Mouse (Mus musculus) cortical plate, adult 2 months (tissue): ENCODE results near the gene Ncbp1. TPM values are rescaled to one million over a fixed set of nuclear protein-coding genes. Genes with fewer than 3 reads are reported as not detected.

Experiments
- H3K27ac ChIP-seq: fragments of 200-500 bp; 2 replicates; pipeline ENCODE4 v1.5.1; 2012; ENCODE audit warnings: low read length, control low read depth, inconsistent platforms; ENCODE audit not compliant: insufficient read depth
- H3K4me1 ChIP-seq: fragments of 200-500 bp; 2 replicates; pipeline ENCODE4 v1.6.1; 2011; ENCODE audit warnings: low read length; ENCODE audit not compliant: control insufficient read depth, insufficient read depth
- H3K4me3 ChIP-seq: fragments of 200-500 bp; 2 replicates; pipeline ENCODE4 v1.5.1; 2011; ENCODE audit warnings: mild to moderate bottlenecking, low read length, control low read depth; ENCODE audit not compliant: insufficient read depth
- CTCF ChIP-seq: fragments of 200-500 bp; IDR thresholded peaks from 2 replicates; pipeline ENCODE4 v1.5.1; 2011; ENCODE audit warnings: mild to moderate bottlenecking, control low read depth, low read length; ENCODE audit not compliant: insufficient read depth; ENCODE audit errors: extremely low read depth
- POLR2A ChIP-seq: fragments of 200-500 bp; IDR thresholded peaks from 2 replicates; pipeline ENCODE4 v1.6.1; 2011; ENCODE audit warnings: mild to moderate bottlenecking, low read length, control low read depth; ENCODE audit not compliant: insufficient read depth; ENCODE audit errors: extremely low read depth
- polyA plus RNA-seq: library from polyadenylated mRNA; depleted of rRNA; stranded (reverse); fragments of >200 nt; gene quantifications from 2 replicates; pipeline ENCODE4 v1.2.3, GENCODE M21; 2012

The Ncbp1 gene
- polyA plus RNA-seq, 1 experiment = 52.6 TPM

DNA sequence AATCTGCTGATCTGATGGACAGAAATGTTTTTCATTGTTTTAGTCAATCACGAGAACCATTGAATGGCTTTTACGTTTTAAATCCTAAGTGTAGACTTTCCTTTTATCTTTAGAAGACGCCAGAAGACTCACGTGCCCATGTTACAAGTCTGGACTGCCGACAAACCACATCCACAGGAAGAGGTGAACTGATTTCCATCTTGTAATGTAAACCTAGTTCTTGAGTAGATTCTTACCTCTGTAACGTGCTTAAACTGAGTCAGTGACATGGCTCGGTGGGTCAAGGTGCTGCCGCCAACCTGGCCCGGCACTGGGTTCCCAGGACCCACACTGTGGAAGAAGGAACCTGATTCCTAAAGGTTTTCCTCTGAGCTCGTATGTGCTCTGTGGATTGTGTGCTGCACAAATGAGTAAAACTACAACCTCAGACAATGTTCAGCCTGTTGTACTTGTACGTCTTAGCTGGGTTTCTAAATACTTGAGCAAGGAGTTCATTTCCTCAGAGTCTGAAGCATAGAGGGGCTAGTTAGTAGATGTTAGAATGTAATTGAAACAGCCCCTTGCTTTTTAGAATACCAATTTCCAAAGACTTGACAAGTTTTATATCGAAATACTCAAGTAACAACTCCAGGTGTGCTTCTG, 13.6 kb downstream of the Ncbp1 start:
- Histone ChIP-seq H3K4me1 (no peaks in the 10 kb centered on the region), H3K27ac (no peak overlapping the region), H3K4me3 (no peak overlapping the region)
- TF ChIP-seq CTCF (no peak), POLR2A (no peak)

GRCm38 (mm10) chr4:46164027-46164426, 25.6 kb downstream of the Ncbp1 start:
- H3K4me3 ChIP-seq = no peak overlapping the region
- TF ChIP-seq CTCF = no peak
- no peak for TF ChIP-seq POLR2A
- H3K27ac ChIP-seq = no peak overlapping the region
- no peaks in the 10 kb centered on the region for H3K4me1 ChIP-seq

- Histone ChIP-seq H3K4me3 (no peak overlapping the region), H3K27ac (no peak overlapping the region), H3K4me1 (no peaks in the 10 kb centered on the region)
- TF ChIP-seq POLR2A = no peak
- no peak for TF ChIP-seq CTCF
Measured at GRCm38 (mm10) chr4:46165831-46166230, 27.4 kb downstream of the Ncbp1 start.

DNA sequence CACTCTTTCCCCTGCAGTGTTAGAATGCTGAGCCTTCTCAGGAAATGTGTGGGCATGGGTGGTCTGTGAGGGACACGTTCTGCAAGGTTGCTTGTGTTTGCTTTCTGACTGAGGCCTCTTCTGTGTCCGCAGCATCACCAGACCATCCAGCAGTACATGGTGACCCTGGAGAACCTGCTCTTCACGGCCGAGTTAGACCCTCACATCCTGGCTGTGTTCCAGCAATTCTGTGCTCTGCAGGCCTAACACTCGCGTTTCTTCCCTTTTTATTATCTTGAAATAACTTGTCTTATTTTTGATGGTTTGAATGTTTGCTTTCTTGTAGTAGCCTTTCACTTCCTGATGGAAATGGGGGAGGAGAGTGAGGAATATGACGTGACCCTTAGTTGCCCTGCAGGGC, 33.3 kb downstream of the Ncbp1 start:
- Histone ChIP-seq H3K4me3 (no peak overlapping the region), H3K27ac (no peak overlapping the region), H3K4me1 (no peaks in the 10 kb centered on the region)
- no peak for TF ChIP-seq CTCF
- TF ChIP-seq POLR2A = no peak

DNA sequence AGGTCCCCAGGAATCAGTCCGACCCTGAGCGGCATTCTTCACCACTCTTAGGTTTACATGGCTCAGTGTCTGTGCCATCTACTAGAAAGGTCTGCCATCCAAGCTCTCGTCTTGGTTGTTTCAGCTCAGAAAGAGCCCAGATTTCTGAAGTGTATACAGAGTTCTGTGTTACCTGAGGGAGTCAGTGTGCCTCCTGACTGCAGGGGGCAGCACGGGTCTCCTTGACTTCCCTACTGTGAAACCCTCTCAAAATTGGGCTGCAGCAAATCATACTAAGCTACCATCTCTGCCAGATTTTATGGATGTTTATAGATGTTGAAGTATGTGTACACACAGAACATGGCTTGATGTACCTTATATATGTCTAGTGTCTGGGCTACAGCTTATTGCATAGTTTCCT, 37.9 kb downstream of the Ncbp1 start:
- no peak for TF ChIP-seq POLR2A
- peak; percentile 9; the same call in 1 of the 2 replicates for TF ChIP-seq CTCF
- Histone ChIP-seq H3K4me1 (no peaks in the 10 kb centered on the region; the same call in 1 of the 2 replicates), H3K4me3 (no peak overlapping the region), H3K27ac (no peak overlapping the region)

DNA sequence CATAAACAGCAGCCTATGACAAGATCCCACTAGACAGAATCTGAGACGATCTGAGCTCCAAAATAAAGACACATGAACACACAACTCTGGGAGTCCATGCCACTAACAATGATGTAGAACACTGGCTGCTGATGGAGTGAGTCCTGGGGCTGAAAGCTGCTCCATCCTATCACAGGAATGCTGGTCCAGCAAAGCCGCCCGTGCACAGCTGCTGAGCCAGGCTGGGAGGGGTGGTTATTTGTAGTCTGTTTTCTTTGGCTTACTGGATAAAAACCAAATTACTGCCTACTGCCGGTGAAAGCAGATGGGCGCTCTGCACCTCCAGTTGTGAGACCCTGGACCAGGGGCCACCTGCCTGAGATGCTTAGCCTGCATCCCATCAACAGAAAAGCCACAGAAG, 38.6 kb downstream of the Ncbp1 start:
- Histone ChIP-seq H3K4me1 (no peaks in the 10 kb centered on the region; the same call in 1 of the 2 replicates), H3K27ac (no peak overlapping the region), H3K4me3 (no peak overlapping the region)
- TF ChIP-seq POLR2A (no peak), CTCF (no peak)

DNA sequence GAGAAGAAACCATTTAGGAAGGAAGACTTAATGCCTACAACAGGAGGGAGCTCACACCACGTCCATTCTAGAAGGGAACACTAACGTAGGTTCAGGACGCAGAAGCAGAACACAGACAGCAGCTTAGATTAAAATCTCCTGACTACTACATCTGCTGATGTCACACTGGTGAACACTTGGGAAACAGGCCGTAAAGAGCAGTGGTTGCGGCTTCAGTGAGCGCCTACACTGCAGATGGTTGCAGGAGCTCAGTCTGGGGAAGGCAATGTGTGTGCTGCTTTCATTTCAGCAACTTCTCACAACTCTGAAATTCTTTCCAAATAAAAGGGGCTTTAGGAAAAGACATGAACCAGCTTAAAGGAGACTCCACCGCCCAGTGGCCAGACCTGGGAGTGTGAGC, 39.1 kb downstream of the Ncbp1 start:
- no peaks in the 10 kb centered on the region; the same call in 1 of the 2 replicates for H3K4me1 ChIP-seq
- no peak overlapping the region for H3K27ac ChIP-seq
- H3K4me3 ChIP-seq = no peak overlapping the region
- TF ChIP-seq CTCF = no peak
- no peak for TF ChIP-seq POLR2A

DNA sequence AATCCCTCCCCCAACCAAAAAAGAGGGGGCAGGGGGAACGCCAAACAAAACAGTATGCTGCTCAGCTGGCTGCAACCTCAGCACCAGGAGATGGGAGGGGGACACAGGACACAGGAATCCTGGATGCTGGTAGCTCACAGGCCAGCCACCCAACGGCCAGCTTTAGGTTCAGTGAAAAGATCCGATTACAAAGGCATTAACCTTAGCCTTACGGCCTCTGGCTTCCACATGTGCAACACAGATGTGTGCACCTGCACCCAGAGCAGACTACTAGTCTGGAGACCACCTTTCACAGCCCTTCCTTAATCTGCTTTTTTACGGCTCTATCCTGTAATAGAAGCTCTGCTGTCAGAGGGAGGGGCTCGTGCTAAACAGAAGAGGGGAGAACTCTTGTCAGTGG, 42.8 kb downstream of the Ncbp1 start:
- H3K27ac ChIP-seq = no peak overlapping the region
- H3K4me1 ChIP-seq = no peaks in the 10 kb centered on the region; the same call in 1 of the 2 replicates
- TF ChIP-seq POLR2A (no peak), CTCF (no peak)
- H3K4me3 ChIP-seq = no peak overlapping the region

- Histone ChIP-seq H3K4me3 (no peak overlapping the region), H3K27ac (no peak overlapping the region), H3K4me1 (no peaks in the 10 kb centered on the region; the same call in 1 of the 2 replicates)
- TF ChIP-seq POLR2A (no peak), CTCF (no peak)
Measured at GRCm38 (mm10) chr4:46182181-46182580, 43.8 kb downstream of the Ncbp1 start.

DNA sequence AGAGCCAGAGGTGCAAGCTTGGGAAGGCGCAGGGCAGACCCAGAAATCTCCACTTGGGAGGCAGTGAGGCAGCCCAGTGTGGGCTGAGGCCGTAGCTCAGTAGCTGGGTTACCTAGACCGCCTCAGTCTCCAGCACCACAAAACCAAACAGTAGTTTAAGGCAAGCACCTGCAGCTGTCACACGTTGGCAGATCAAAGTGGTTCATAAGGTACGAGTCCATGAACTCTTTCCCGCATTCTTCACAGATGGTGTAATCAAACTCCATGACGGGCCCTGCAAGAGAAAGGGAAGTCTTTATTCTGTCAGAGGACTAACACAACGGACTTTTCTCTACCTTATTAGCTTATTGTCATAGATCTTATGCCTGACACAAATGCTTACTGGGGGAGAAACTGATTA, 47.0 kb downstream of the Ncbp1 start:
- H3K27ac ChIP-seq = no peak overlapping the region
- H3K4me1 ChIP-seq = no peaks in the 10 kb centered on the region
- TF ChIP-seq POLR2A (no peak), CTCF (no peak)
- H3K4me3 ChIP-seq = no peak overlapping the region
